Mouse (Mus musculus) common myeloid progenitor, adult 5-6 weeks (primary cell): ENCODE measurements around the gene Tgfbr3. TPM values are rescaled to one million over a fixed set of nuclear protein-coding genes. Genes with fewer than 3 reads are reported as not detected.

Source experiments
- ATAC-seq: replicated peaks from 2 replicates; pipeline ENCODE4 v1.8.0; 2016; ENCODE audit warnings: low read depth, mild to moderate bottlenecking, moderate TSS enrichment, inconsistent platforms; ENCODE audit not compliant: poor library complexity, severe bottlenecking
- total RNA-seq: library from RNA; stranded (forward); fragments of 200-1000, 187-1606 nt; gene quantifications from 2 replicates; pipeline ENCODE4 v1.2.3, GENCODE M21; 2017

The Tgfbr3 gene
- total RNA-seq, 1 experiment from 2014 or later = 21.3 TPM

GRCm38 (mm10) chr5:107093253-107093652 is 196.2 kb downstream of the Tgfbr3 start:
- ATAC-seq = no peak

- ATAC-seq = peak; percentile 88
Observed at GRCm38 (mm10) chr5:107092137-107092536, 197.3 kb downstream of the Tgfbr3 start.

GRCm38 (mm10) chr5:107089966-107090365 is 199.5 kb downstream of the Tgfbr3 start:
- no peak for ATAC-seq

GRCm38 (mm10) chr5:107087829-107088808 is 201.3 kb downstream of the Tgfbr3 start:
- no peak for ATAC-seq

- no peak for ATAC-seq
Observed at GRCm38 (mm10) chr5:107087291-107087690, 202.1 kb downstream of the Tgfbr3 start.

- no peak for ATAC-seq
Observed at GRCm38 (mm10) chr5:107086166-107086565, 203.3 kb downstream of the Tgfbr3 start.

- ATAC-seq = no peak
Observed at GRCm38 (mm10) chr5:107084431-107084830, 205.0 kb downstream of the Tgfbr3 start.

GRCm38 (mm10) chr5:107082011-107082410 is 207.4 kb downstream of the Tgfbr3 start:
- no peak for ATAC-seq

- ATAC-seq = no peak
Observed at GRCm38 (mm10) chr5:107080986-107081624, 208.3 kb downstream of the Tgfbr3 start.

- ATAC-seq = peak; percentile 44
Observed at GRCm38 (mm10) chr5:107079920-107080319, 209.5 kb downstream of the Tgfbr3 start.

- ATAC-seq = peak; percentile 30
Observed at GRCm38 (mm10) chr5:107079146-107079638, 210.2 kb downstream of the Tgfbr3 start.

GRCm38 (mm10) chr5:107078361-107078760 is 211.1 kb downstream of the Tgfbr3 start:
- ATAC-seq = no peak

GRCm38 (mm10) chr5:107077900-107078299 is 211.5 kb downstream of the Tgfbr3 start:
- ATAC-seq = no peak

GRCm38 (mm10) chr5:107074980-107075583 is 214.3 kb downstream of the Tgfbr3 start:
- 0 out of 2 replicates have a peak, but pooled peaks have one; percentile 25 for ATAC-seq

GRCm38 (mm10) chr5:107074350-107074749 is 215.1 kb downstream of the Tgfbr3 start:
- ATAC-seq = no peak

GRCm38 (mm10) chr5:107073536-107073935 is 215.9 kb downstream of the Tgfbr3 start:
- ATAC-seq = no peak

- no peak for ATAC-seq
Observed at GRCm38 (mm10) chr5:107068146-107068545, 221.3 kb downstream of the Tgfbr3 start.

- ATAC-seq = no peak
Observed at GRCm38 (mm10) chr5:107067531-107067930, 221.9 kb downstream of the Tgfbr3 start.

GRCm38 (mm10) chr5:107064922-107065321 is 224.5 kb downstream of the Tgfbr3 start:
- ATAC-seq = no peak

- no peak for ATAC-seq
Observed at GRCm38 (mm10) chr5:107062229-107062852, 227.1 kb downstream of the Tgfbr3 start.
